Mouse (Mus musculus) stomach, embryonic 16.5 days (tissue): ENCODE data around the gene Sap18b. TPM values are rescaled to one million over a fixed set of nuclear protein-coding genes. Genes with fewer than 3 reads are reported as not detected.

Experiments used
- ATAC-seq: fragments of 200-750 bp; cut with Nextera tagmentation; 2 replicates; pipeline ENCODE4 v1.8.0; 2017; ENCODE audit warnings: moderate number of reproducible peaks, moderate TSS enrichment; ENCODE audit not compliant: insufficient read depth, low FRiP score
- H3K27ac ChIP-seq: fragments of 300-500 bp; sonication (generic); 2 replicates; pipeline ENCODE4 v1.5.1; 2014; ENCODE audit warnings: low read length
- H3K27me3 ChIP-seq: fragments of 300-500 bp; sonication (generic); 2 replicates; pipeline ENCODE4 v1.6.1; 2014; ENCODE audit warnings: low read length, control low read depth, mixed read lengths; ENCODE audit not compliant: control insufficient read depth, insufficient read depth
- H3K36me3 ChIP-seq: fragments of 300-500 bp; sonication (generic); 2 replicates; pipeline ENCODE4 v1.6.1; 2014; ENCODE audit warnings: low read length; ENCODE audit not compliant: control insufficient read depth, insufficient read depth
- H3K4me1 ChIP-seq: fragments of 300-500 bp; sonication (generic); 2 replicates; pipeline ENCODE4 v1.6.1; 2014; ENCODE audit warnings: low read length, control low read depth, mixed read lengths; ENCODE audit not compliant: control insufficient read depth, insufficient read depth
- H3K4me2 ChIP-seq: fragments of 300-500 bp; sonication (generic); 2 replicates; pipeline ENCODE4 v1.6.1; 2014; ENCODE audit warnings: low read depth, low read length, mixed read lengths
- H3K4me3 ChIP-seq: fragments of 300-500 bp; sonication (generic); replicated peaks from 2 replicates; pipeline ENCODE4 v1.5.1; 2014; ENCODE audit warnings: mild to moderate bottlenecking, low read length
- H3K9ac ChIP-seq: fragments of 300-500 bp; sonication (generic); 2 replicates; pipeline ENCODE4 v1.6.1; 2014; ENCODE audit warnings: low read length
- H3K9me3 ChIP-seq: fragments of 300-500 bp; sonication (generic); replicated peaks from 2 replicates; pipeline ENCODE4 v1.6.1; 2016; ENCODE audit warnings: low read length, control low read depth; ENCODE audit not compliant: control insufficient read depth
- WGBS: fragments of 180-500 bp; shearing (Covaris S2); extraction: QIAGEN DNeasy Blood & Tissue Kit; methylation state at CpG from one replicate; pipeline ENCODE4 v1.1.7; 2014; 5-methylcytosine and 5-hydroxymethylcytosine counted together
- polyA plus RNA-seq: library from polyadenylated mRNA; unstranded; fragments of >200 nt; fragmentation: Nextera tagmentation; extraction: Ambion mirVana; gene quantifications from 2 replicates; pipeline ENCODE4 v1.2.1, GENCODE M21; 2015

Gene Sap18b
- polyA plus RNA-seq, 1 experiment from 2014 or later, result 366 TPM

DNA sequence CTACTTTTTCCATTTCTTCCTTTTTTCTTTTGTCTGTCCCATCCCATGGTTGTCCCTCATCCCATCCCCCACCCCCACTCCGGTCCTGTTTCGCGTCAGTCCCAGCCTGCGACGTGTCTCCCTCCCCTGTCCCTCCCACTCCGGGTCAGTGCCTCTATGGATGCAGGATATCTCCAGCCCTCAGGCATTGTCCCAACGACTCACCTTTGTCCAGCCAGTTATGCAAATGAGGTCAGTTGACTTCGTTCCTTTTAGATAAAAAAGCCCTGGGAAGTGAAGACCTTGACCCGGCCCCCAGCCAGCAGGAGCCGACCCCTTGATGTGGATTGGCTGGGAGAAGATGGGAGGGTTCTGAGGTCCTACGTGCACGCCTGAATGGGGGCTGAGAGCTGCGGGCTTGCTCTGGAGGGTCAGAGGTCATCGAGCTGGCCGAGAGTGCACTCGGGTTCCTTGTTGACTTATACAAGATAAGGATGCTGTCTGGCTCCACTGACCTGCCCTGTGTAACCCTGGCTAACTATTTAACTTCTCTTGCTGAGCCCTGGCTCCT is 8.4 kb downstream of the Sap18b start:
- H3K27me3 ChIP-seq, result no peaks in the 10 kb centered on the region
- H3K9me3 ChIP-seq, result no peaks in the 10 kb centered on the region
- H3K4me2 ChIP-seq, result peak overlapping the region; percentile 61
- no peaks in the 10 kb centered on the region for H3K36me3 ChIP-seq
- peaks cover 6% of the 10 kb centered on the region; the same call in 1 of the 2 replicates for H3K4me1 ChIP-seq
- H3K9ac ChIP-seq, result peak overlapping the region; percentile 54
- ATAC-seq, result peak; percentile 65
- H3K4me3 ChIP-seq, result peak overlapping the region; percentile 38
- 2% methylated on average over 16 of the region's 16 CpGs for WGBS
- no peak overlapping the region; the same call in 1 of the 2 replicates for H3K27ac ChIP-seq

DNA sequence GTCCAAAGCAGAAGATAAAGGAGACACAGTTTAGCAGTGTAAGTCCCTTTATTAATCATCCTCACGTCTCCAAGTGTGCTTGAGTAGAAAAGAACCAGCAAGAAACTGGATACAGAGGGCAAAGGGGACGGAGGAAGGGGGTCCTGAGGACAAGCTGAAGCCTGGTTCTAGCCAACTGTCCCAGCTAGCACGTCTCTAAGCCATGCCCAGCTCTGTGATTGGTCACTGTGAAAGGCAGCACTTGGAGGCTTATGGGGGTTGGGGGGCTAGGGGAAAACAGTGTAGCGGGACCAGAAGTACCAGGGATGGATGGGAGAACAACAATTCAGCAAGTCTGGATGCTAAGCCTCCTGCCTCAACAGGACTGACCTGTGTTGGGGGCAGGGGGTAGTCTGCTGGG is 10.7 kb downstream of the Sap18b start:
- H3K27ac ChIP-seq, result no peak overlapping the region
- H3K4me2 ChIP-seq, result no peak overlapping the region
- no peak overlapping the region for H3K9ac ChIP-seq
- no peak for ATAC-seq
- no peaks in the 10 kb centered on the region for H3K27me3 ChIP-seq
- H3K4me3 ChIP-seq, result no peak overlapping the region
- H3K4me1 ChIP-seq, result peaks cover 6% of the 10 kb centered on the region; the same call in 1 of the 2 replicates
- H3K9me3 ChIP-seq, result no peaks in the 10 kb centered on the region
- no peaks in the 10 kb centered on the region for H3K36me3 ChIP-seq
- WGBS, result 66% methylated on average over 4 of the region's 4 CpGs

DNA sequence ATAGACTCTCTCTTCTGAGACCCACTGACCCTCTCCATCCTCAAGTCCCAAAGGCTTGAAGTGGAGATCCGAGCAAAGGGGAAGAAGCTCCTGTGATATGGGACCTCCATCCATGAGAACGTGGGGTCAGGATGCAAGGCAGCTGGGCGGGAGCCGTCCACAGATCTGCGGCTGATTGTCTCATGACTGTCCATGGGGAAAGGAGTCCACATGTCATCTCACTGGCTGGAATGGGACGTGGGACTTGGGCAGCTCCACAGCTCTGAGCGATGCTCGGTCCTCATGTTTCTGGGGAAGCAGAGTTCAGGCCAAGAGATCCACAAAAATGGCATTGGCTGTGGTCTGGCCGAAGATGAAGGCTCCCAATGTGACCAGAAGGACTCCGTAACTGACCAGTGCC is 12.1 kb downstream of the Sap18b start:
- no peak for ATAC-seq
- 93% methylated on average over 10 of the region's 10 CpGs for WGBS
- no peaks in the 10 kb centered on the region for H3K36me3 ChIP-seq
- H3K9me3 ChIP-seq, result no peaks in the 10 kb centered on the region
- peaks cover 6% of the 10 kb centered on the region; the same call in 1 of the 2 replicates for H3K4me1 ChIP-seq
- H3K9ac ChIP-seq, result no peak overlapping the region
- no peak overlapping the region for H3K27ac ChIP-seq
- H3K27me3 ChIP-seq, result no peaks in the 10 kb centered on the region
- no peak overlapping the region for H3K4me3 ChIP-seq
- H3K4me2 ChIP-seq, result no peak overlapping the region

DNA sequence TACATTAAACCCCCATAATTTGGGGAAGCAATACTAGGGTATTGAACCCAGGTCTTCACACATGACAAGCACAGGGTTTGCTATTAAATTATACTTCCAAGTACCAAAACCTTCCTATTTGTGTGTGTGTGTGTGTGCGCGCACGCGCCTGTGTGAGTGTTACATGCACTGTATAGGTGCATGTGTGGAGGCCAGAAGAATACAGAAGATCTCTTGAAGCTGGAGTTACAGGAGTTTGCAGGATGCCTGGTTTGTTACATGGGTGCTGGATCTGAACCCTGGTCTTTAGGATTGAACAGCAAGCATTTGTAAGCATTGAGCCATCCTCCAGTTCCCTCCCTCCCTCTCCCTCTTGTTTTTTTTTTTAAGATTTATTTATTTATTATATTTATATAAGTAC is 14.1 kb downstream of the Sap18b start:
- no peaks in the 10 kb centered on the region for H3K27me3 ChIP-seq
- ATAC-seq, result no peak
- WGBS, result 98% methylated on average over 4 of the region's 4 CpGs
- H3K9ac ChIP-seq, result no peak overlapping the region
- no peak overlapping the region for H3K27ac ChIP-seq
- no peaks in the 10 kb centered on the region for H3K9me3 ChIP-seq
- H3K4me1 ChIP-seq, result no peaks in the 10 kb centered on the region
- no peak overlapping the region for H3K4me2 ChIP-seq
- H3K36me3 ChIP-seq, result no peaks in the 10 kb centered on the region
- H3K4me3 ChIP-seq, result no peak overlapping the region

DNA sequence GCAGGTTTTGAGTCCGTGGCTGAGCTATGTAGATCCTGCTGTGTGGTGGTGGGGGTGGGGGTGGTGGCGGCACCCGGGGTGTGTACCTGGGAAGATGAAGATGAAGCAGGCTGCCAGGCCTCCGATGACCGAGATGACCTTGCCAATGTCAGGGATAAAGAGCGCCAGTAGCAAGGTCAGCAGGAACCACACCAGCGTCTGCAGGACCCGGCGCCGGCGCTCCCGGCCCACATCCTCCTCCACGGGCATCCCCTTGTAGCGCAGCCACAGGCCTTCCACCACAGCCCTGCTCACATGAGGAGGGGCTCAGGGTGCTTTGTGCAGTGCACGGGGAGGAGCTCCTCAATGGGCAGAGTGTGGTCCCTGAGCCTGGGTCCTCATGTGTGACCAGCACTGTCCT is 16.3 kb downstream of the Sap18b start:
- Histone ChIP-seq H3K4me2 (no peak overlapping the region), H3K27me3 (no peaks in the 10 kb centered on the region), H3K36me3 (no peaks in the 10 kb centered on the region; the same call in 1 of the 2 replicates), H3K9ac (no peak overlapping the region), H3K4me1 (no peaks in the 10 kb centered on the region), H3K27ac (no peak overlapping the region), H3K4me3 (no peak overlapping the region), H3K9me3 (no peaks in the 10 kb centered on the region)
- ATAC-seq, result no peak
- 87% methylated on average over 15 of the region's 15 CpGs for WGBS

DNA sequence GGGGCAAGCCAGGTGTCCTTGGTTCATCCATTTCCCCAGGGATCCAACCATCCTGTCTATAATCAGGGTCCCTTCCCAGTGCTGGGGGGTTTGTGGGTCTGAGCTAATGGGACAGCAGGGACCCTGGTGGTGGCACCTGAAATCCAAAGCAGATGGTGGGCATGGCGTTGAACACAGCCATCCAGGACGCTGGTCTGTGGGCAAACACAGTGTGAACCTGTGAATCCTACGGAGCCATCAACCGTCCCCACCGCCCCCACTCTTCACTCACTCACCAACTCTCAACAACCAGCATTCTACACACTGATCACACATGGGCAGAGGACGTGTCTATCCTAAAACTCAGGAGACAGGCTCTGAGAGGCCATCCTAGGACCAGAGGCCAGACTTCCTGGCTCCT is 18.8 kb downstream of the Sap18b start:
- H3K4me1 ChIP-seq, result no peaks in the 10 kb centered on the region
- WGBS, result 97% methylated on average over 6 of the region's 6 CpGs
- no peak overlapping the region for H3K4me3 ChIP-seq
- no peaks in the 10 kb centered on the region; the same call in 1 of the 2 replicates for H3K36me3 ChIP-seq
- H3K27me3 ChIP-seq, result no peaks in the 10 kb centered on the region
- no peak overlapping the region for H3K4me2 ChIP-seq
- no peak overlapping the region for H3K9ac ChIP-seq
- H3K9me3 ChIP-seq, result no peaks in the 10 kb centered on the region
- no peak for ATAC-seq
- no peak overlapping the region for H3K27ac ChIP-seq

DNA sequence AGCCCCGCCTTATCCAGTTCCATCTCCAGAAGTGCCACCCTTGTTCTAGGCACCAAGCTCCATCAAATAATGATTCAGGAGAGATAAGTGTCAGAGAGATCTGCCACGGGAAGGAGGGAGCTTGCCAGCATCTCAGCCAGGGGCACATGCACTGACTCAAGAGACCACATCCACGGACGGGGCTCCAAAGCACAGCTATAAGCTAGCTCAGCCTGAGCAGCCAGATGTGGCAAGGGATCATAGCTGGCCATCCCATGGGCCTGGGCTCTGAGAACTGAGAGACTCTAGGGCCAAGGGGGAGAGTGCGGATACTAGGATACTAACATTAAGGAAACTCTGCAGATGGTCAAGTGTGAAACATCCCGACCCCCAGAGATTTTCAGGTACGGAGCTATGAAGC is 19.9 kb downstream of the Sap18b start:
- WGBS, result 88% methylated on average over 7 of the region's 7 CpGs
- H3K36me3 ChIP-seq, result no peaks in the 10 kb centered on the region; the same call in 1 of the 2 replicates
- no peaks in the 10 kb centered on the region for H3K27me3 ChIP-seq

DNA sequence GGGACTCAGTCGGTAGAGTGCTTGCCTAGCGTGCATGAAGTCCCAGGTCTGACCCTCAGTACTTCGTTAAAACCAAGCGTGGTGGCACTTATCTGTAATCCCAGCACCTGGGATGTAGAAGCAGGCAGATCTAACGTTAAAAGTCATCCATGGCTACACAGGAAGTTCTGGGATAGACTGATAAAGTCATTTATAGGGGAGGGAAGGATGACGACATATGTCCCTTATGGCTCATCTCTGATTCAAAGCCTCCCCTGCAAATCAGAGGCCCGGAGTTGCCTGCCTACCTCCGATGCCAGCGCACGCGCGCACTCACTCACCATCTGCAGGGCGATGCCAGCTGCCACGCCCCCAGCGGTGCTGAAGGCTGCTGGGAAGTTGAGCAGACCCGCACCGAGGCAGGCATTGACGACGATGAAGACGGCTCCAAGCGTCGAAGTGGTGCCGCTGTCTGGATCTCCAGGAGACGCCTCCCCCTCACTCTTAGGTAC is 23.0 kb downstream of the Sap18b start:
- H3K27me3 ChIP-seq, result no peaks in the 10 kb centered on the region
- no peak overlapping the region for H3K4me3 ChIP-seq
- no peaks in the 10 kb centered on the region for H3K9me3 ChIP-seq
- H3K9ac ChIP-seq, result no peak overlapping the region
- WGBS, result 77% methylated on average over 24 of the region's 24 CpGs
- H3K4me1 ChIP-seq, result peaks cover 8% of the 10 kb centered on the region
- ATAC-seq, result no peak
- H3K36me3 ChIP-seq, result no peaks in the 10 kb centered on the region; the same call in 1 of the 2 replicates
- H3K27ac ChIP-seq, result no peak overlapping the region
- no peak overlapping the region for H3K4me2 ChIP-seq

More for the DNA sequence above, 19.9 kb downstream of the Sap18b start:
- ATAC-seq, result no peak
- Histone ChIP-seq H3K4me3 (no peak overlapping the region), H3K4me1 (no peaks in the 10 kb centered on the region), H3K27ac (no peak overlapping the region), H3K9me3 (no peaks in the 10 kb centered on the region), H3K9ac (no peak overlapping the region), H3K4me2 (no peak overlapping the region)

DNA sequence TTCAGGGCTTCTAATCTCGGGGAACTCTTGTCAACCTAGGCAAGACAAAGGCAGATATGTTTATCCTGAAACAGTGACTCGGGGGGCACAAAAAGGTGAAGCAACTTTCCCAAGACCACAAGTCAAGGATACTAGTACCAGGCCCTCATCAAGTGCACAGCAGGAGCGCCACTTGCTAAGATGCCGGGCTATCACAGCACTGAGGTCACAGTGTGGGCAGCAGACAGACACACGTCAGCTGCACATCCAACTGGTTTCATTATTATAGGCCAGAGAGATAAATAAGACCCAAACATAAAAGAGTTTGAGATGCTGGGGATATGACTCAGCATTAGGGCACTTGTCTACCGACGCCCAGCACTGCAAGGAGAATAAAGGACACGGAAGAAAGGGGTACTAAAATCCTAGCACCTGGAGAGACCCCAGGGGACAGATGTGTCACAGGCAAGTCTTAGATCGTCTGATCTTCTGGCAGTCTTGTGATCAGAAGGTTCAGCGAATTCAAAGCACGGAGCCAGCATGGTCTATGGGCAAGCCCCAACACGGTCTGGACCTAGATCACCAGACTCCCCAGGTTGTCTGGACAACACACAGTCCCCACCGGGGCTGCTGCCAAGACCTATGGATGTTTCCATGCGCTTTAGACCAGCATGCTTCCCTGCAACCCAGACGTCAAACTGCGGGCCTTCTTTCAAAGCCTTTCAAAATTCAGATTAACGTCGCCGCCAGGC is 23.8 kb downstream of the Sap18b start:
- H3K9ac ChIP-seq, result no peak overlapping the region
- no peaks in the 10 kb centered on the region for H3K27me3 ChIP-seq
- peaks cover 8% of the 10 kb centered on the region for H3K4me1 ChIP-seq
- no peak overlapping the region for H3K4me3 ChIP-seq
- no peak overlapping the region for H3K27ac ChIP-seq
- H3K9me3 ChIP-seq, result no peaks in the 10 kb centered on the region
- no peak overlapping the region for H3K4me2 ChIP-seq
- no peaks in the 10 kb centered on the region; the same call in 1 of the 2 replicates for H3K36me3 ChIP-seq
- no peak for ATAC-seq
- 86% methylated on average over 19 of the region's 19 CpGs for WGBS
